Mouse (Mus musculus) MEL (cell line): Measurements from ENCODE around the gene Htra2. TPM values are rescaled to one million over a fixed set of nuclear protein-coding genes. Genes with fewer than 3 reads are reported as not detected.

Experiments
- DNase-seq: peaks from one replicate; pipeline ENCODE4 v3.0.0; 2011; ENCODE audit warnings: low read depth, low spot score
- H3K27ac ChIP-seq: 2 replicates; pipeline ENCODE4 v1.5.1; 2012; ENCODE audit warnings: low read depth, mild to moderate bottlenecking, control low read depth, low read length, moderate library complexity; ENCODE audit not compliant: control insufficient read depth
- H3K27me3 ChIP-seq, 2 experiments: fragments of 150-350 bp in 1 of 2; sonication (generic) in 1 of 2; 2 replicates each; pipeline ENCODE4 v1.6.1; 2012; ENCODE audit warnings: low read length in 2 of 2, mild to moderate bottlenecking in 2 of 2, improper control_type of control experiment in 1 of 2, moderate library complexity in 1 of 2; ENCODE audit not compliant: insufficient read depth in 2 of 2, control insufficient read depth in 1 of 2
- H3K36me3 ChIP-seq, 2 experiments: 2 replicates each; pipeline ENCODE4 v1.6.1; 2012 to 2014; ENCODE audit warnings: low read length in 2 of 2, improper control_type of control experiment in 1 of 2, inconsistent platforms in 1 of 2, mild to moderate bottlenecking in 1 of 2; ENCODE audit not compliant: insufficient read depth in 2 of 2, control insufficient read depth in 1 of 2
- H3K4me1 ChIP-seq, 2 experiments: fragments of 150-350 bp in 1 of 2; sonication (generic) in 1 of 2; 2 replicates each; pipeline ENCODE4 v1.6.1; 2012; ENCODE audit warnings: low read length in 2 of 2, improper control_type of control experiment in 1 of 2, mild to moderate bottlenecking in 1 of 2; ENCODE audit not compliant: insufficient read depth in 2 of 2, control insufficient read depth in 1 of 2
- H3K4me3 ChIP-seq, 2 experiments: fragments of 150-350 bp in 1 of 2; sonication (generic) in 1 of 2; 2 replicates each; pipeline ENCODE4 v1.5.1; 2012; ENCODE audit warnings: low read depth in 2 of 2, low read length in 2 of 2, mild to moderate bottlenecking in 2 of 2, moderate library complexity in 2 of 2, control low read depth in 1 of 2, improper control_type of control experiment in 1 of 2; ENCODE audit not compliant: control insufficient read depth in 1 of 2, insufficient read depth in 1 of 2
- H3K79me2 ChIP-seq: 2 replicates; pipeline ENCODE4 v1.6.1; 2012; ENCODE audit warnings: mild to moderate bottlenecking, low read length, moderate library complexity; ENCODE audit not compliant: control insufficient read depth, poor library complexity, insufficient read depth
- H3K9ac ChIP-seq: 2 replicates; pipeline ENCODE4 v1.6.1; 2012; ENCODE audit warnings: low read depth, mild to moderate bottlenecking, control low read depth, low read length, moderate library complexity; ENCODE audit not compliant: control insufficient read depth, poor library complexity, severe bottlenecking
- H3K9me3 ChIP-seq: fragments of 150-350 bp; sonication (generic); replicated peaks from 2 replicates; pipeline ENCODE4 v1.6.1; 2012; ENCODE audit warnings: mild to moderate bottlenecking, low read length, improper control_type of control experiment, moderate library complexity; ENCODE audit not compliant: insufficient read depth
- E2F4 ChIP-seq: IDR thresholded peaks from 2 replicates; pipeline ENCODE4 v1.6.1; 2011; ENCODE audit warnings: low read depth, low read length, improper control_type of control experiment, borderline replicate concordance
- ELF1 ChIP-seq: IDR thresholded peaks from 2 replicates; pipeline ENCODE4 v1.6.1; 2014; ENCODE audit warnings: low read depth, mild to moderate bottlenecking, inconsistent platforms, low read length, improper control_type of control experiment, moderate library complexity
- EP300 ChIP-seq, 2 experiments: IDR thresholded peaks; 2 replicates each; pipeline ENCODE4 v1.6.1; 2011; ENCODE audit warnings: improper control_type of control experiment in 2 of 2, low read length in 2 of 2, low read depth in 1 of 2, mild to moderate bottlenecking in 1 of 2
- ETS1 ChIP-seq: IDR thresholded peaks from 2 replicates; pipeline ENCODE4 v1.6.1; 2012; ENCODE audit warnings: low read depth, mild to moderate bottlenecking, inconsistent platforms, low read length, improper control_type of control experiment, moderate library complexity
- GABPA ChIP-seq: IDR thresholded peaks from 2 replicates; pipeline ENCODE4 v1.6.1; 2012; ENCODE audit warnings: low read depth, mild to moderate bottlenecking, inconsistent platforms, low read length, improper control_type of control experiment, moderate library complexity
- HCFC1 ChIP-seq: IDR thresholded peaks from 2 replicates; pipeline ENCODE4 v1.6.1; 2012; ENCODE audit warnings: low read depth, mild to moderate bottlenecking, inconsistent platforms, low read length, improper control_type of control experiment, moderate library complexity
- JUND ChIP-seq: IDR thresholded peaks from 2 replicates; pipeline ENCODE4 v1.6.1; 2011; ENCODE audit warnings: low read depth, mild to moderate bottlenecking, improper control_type of control experiment, low read length
- MAFK ChIP-seq: IDR thresholded peaks from 2 replicates; pipeline ENCODE4 v1.6.1; 2011; ENCODE audit warnings: low read depth, mild to moderate bottlenecking, low read length, improper control_type of control experiment, borderline replicate concordance
- MXI1 ChIP-seq: IDR thresholded peaks from 2 replicates; pipeline ENCODE4 v1.6.1; 2011; ENCODE audit warnings: mild to moderate bottlenecking, low read depth, low read length, improper control_type of control experiment
- NELFE ChIP-seq: IDR thresholded peaks from 2 replicates; pipeline ENCODE4 v1.6.1; 2011; ENCODE audit warnings: low read depth, low read length, improper control_type of control experiment
- POLR2A ChIP-seq, 2 experiments: IDR thresholded peaks; 2 replicates each; pipeline ENCODE4 v1.6.1; 2011 to 2012; ENCODE audit warnings: low read length in 2 of 2, mild to moderate bottlenecking in 2 of 2, control low read depth in 1 of 2, improper control_type of control experiment in 1 of 2, low read depth in 1 of 2, moderate library complexity in 1 of 2; ENCODE audit not compliant: control insufficient read depth in 1 of 2, insufficient read depth in 1 of 2, poor library complexity in 1 of 2
- POLR2AphosphoS5 ChIP-seq: IDR thresholded peaks from 2 replicates; pipeline ENCODE4 v1.6.1; 2012; ENCODE audit warnings: low read depth, borderline replicate concordance, mild to moderate bottlenecking, inconsistent platforms, low read length, moderate library complexity, mixed read lengths
- RAD21 ChIP-seq: IDR thresholded peaks from 2 replicates; pipeline ENCODE4 v1.6.1; 2011; ENCODE audit warnings: mild to moderate bottlenecking, low read depth, low read length, improper control_type of control experiment
- SIN3A ChIP-seq: IDR thresholded peaks from 2 replicates; pipeline ENCODE4 v1.6.1; 2012; ENCODE audit warnings: low read length, improper control_type of control experiment, inconsistent platforms
- TAL1 ChIP-seq: IDR thresholded peaks from 2 replicates; pipeline ENCODE4 v1.6.1; 2012; ENCODE audit warnings: mild to moderate bottlenecking, inconsistent platforms, low read length, moderate library complexity, mixed read lengths
- TBP ChIP-seq: IDR thresholded peaks from 2 replicates; pipeline ENCODE4 v1.8.0; 2011; ENCODE audit warnings: low read depth, low read length, improper control_type of control experiment
- TCF12 ChIP-seq: IDR thresholded peaks from 2 replicates; pipeline ENCODE4 v1.6.1; 2014; ENCODE audit warnings: low read depth, mild to moderate bottlenecking, inconsistent platforms, low read length, improper control_type of control experiment, moderate library complexity
- USF2 ChIP-seq, 2 experiments: IDR thresholded peaks; 2 replicates each; pipeline ENCODE4 v1.6.1; 2011 to 2012; ENCODE audit warnings: improper control_type of control experiment in 2 of 2, low read length in 2 of 2, borderline replicate concordance in 1 of 2, inconsistent platforms in 1 of 2, low read depth in 1 of 2, mild to moderate bottlenecking in 1 of 2; ENCODE audit not compliant: insufficient read depth in 1 of 2
- polyA plus RNA-seq, 2 experiments: library from polyadenylated mRNA; stranded (reverse) in 1 of 2; unstranded in 1 of 2; fragments of >175 nt in 1 of 2; fragments of >200 nt in 1 of 2; gene quantifications; 2 replicates each; pipeline versions ENCODE4 v1.2.1 to v1.2.4; 2012; ENCODE audit warnings: low replicate concordance in 2 of 2, low read depth in 1 of 2; ENCODE audit not compliant: insufficient read length in 2 of 2, insufficient read depth in 1 of 2, missing spikeins in 1 of 2
- total RNA-seq: library from RNA; depleted of rRNA; stranded (reverse); fragments of 300-350 nt; gene quantifications from 2 replicates; pipeline ENCODE4 v1.2.3, GENCODE M21; 2012

The Htra2 gene
- total and polyA plus RNA-seq, 3 experiments, result 107 to 133 TPM; not detected in 1

DNA sequence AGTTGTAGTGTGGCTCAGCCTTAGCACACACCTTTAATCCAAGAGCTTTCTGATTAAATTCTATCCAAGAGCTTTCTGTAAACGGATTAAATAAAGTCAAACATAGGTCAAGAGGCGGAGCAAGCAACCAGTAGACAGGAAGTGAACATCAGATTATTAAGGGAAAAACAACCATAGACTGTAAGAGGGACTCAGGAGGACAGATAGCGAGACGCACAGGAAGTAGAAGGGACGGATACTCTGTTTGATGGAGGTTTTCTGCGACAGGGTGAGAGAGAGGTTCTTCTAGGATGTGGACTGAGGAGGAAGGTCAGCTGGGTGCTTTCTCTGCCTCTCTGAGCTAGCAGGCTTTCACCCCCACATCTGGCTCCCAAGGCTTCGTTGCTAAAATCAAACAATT is 45.1 kb downstream of the Htra2 start (continued):
- TF ChIP-seq USF2 (IDR thresholded peaks at IDR 0.05; ENCODE audit: borderline replicate concordance in 1 of 2, insufficient read depth in 1 of 2, low read depth in 1 of 2, low read length in 2 of 2), result no peak
- peak; percentile 83 for TF ChIP-seq HCFC1
- peak; percentile 83 for TF ChIP-seq NELFE
- peak; percentile 15 to 89; a peak in 3 of 4 replicates for TF ChIP-seq POLR2A (IDR thresholded peaks at IDR 0.05; ENCODE audit: control insufficient read depth in 1 of 2, insufficient read depth in 1 of 2, low read depth in 1 of 2, low read length in 2 of 2, poor library complexity in 1 of 2)
- no peak for TF ChIP-seq RAD21
- peak; percentile 73 for TF ChIP-seq TCF12
- no peak for TF ChIP-seq GABPA
- TF ChIP-seq MXI1, result peak; percentile 15
- TF ChIP-seq MAFK, result no peak
- TF ChIP-seq SIN3A, result peak; percentile 70; the same call in 1 of the 2 replicates
- TF ChIP-seq POLR2AphosphoS5, result peak; percentile 19; the same call in 1 of the 2 replicates
- peak in 1 of 2 experiments; percentile 70; a peak in 3 of 4 replicates for TF ChIP-seq EP300 (IDR thresholded peaks at IDR 0.05; ENCODE audit: low read depth in 1 of 2, low read length in 2 of 2)
- TF ChIP-seq TBP, result peak; percentile 94
- peak; percentile 69 for TF ChIP-seq ELF1
- no peak for TF ChIP-seq JUND
- no peak for TF ChIP-seq TAL1
- peak; percentile 84 for TF ChIP-seq ETS1
- TF ChIP-seq E2F4, result no peak

DNA sequence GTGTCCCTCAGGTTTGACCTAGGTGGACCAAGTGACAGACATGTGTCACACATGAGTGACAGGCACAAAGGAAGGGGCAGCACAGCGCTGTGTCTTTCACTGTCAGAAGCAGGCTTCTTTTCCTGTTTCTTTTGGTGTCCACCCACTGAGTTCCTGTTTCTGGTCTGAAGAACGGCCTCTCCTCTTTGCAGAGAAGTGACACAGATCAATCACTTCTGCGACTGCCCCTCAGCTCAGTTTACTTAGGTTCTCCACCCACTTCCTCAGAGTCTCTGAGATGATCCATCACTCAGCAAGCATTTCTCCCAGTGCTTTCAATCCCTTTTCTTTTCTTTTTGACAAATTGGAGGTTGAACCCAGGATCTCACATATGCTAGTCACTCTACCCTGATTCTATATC is 46.4 kb downstream of the Htra2 start:
- TF ChIP-seq SIN3A (0 out of 2 replicates have a peak, but pooled peaks have one; percentile 19), POLR2AphosphoS5 (no peak), NELFE (no peak), EP300 (IDR thresholded peaks at IDR 0.05; ENCODE audit: low read depth in 1 of 2, low read length in 2 of 2) (0 out of 4 replicates have a peak, but pooled peaks of 1 of the 2 experiments have one; percentile 25), HCFC1 (0 out of 2 replicates have a peak, but pooled peaks have one; percentile 19)

More for the DNA sequence above, 46.4 kb downstream of the Htra2 start:
- no peak overlapping the region for H3K4me3 ChIP-seq
- DNase-seq, result peak; percentile 57
- no peaks in the 10 kb centered on the region for H3K27me3 ChIP-seq
- H3K27ac ChIP-seq, result peak overlapping the region; percentile 14
- no peaks in the 10 kb centered on the region for H3K9me3 ChIP-seq
- peaks cover 40 to 58% of the 10 kb centered on the region in 2 experiments for H3K4me1 ChIP-seq
- H3K36me3 ChIP-seq, result peaks cover 0 to 52% of the 10 kb centered on the region in 2 experiments; a peak in 2 of 4 replicates
- H3K9ac ChIP-seq, result no peak overlapping the region
- H3K79me2 ChIP-seq, result peaks cover 3% of the 10 kb centered on the region
